Mouse (Mus musculus) midbrain, embryonic 12.5 days (tissue): ENCODE data around the gene Myo18a. TPM values are rescaled to one million over a fixed set of nuclear protein-coding genes. Genes with fewer than 3 reads are reported as not detected.

Source experiments
- ATAC-seq: fragments of 200-750 bp; cut with Nextera tagmentation; 2 replicates; pipeline ENCODE4 v1.8.0; 2017; ENCODE audit warnings: low read depth, moderate TSS enrichment, moderate library complexity; ENCODE audit not compliant: low FRiP score
- H3K27ac ChIP-seq: fragments of 300-500 bp; sonication (generic); replicated peaks from 2 replicates; pipeline ENCODE4 v1.5.1; 2016; ENCODE audit warnings: mild to moderate bottlenecking
- H3K27me3 ChIP-seq: fragments of 300-500 bp; sonication (generic); 2 replicates; pipeline ENCODE4 v1.6.1; 2016; ENCODE audit warnings: mild to moderate bottlenecking
- H3K36me3 ChIP-seq: fragments of 300-500 bp; sonication (generic); 2 replicates; pipeline ENCODE4 v1.6.1; 2016
- H3K4me1 ChIP-seq: fragments of 300-500 bp; sonication (generic); 2 replicates; pipeline ENCODE4 v1.6.1; 2016
- H3K4me2 ChIP-seq: fragments of 300-500 bp; sonication (generic); replicated peaks from 2 replicates; pipeline ENCODE4 v1.6.1; 2016; ENCODE audit warnings: mild to moderate bottlenecking, moderate library complexity
- H3K4me3 ChIP-seq: fragments of 300-500 bp; sonication (generic); 2 replicates; pipeline ENCODE4 v1.5.1; 2016; ENCODE audit warnings: mild to moderate bottlenecking
- H3K9ac ChIP-seq: fragments of 300-500 bp; sonication (generic); replicated peaks from 2 replicates; pipeline ENCODE4 v1.6.1; 2016; ENCODE audit warnings: mild to moderate bottlenecking, moderate library complexity
- H3K9me3 ChIP-seq: fragments of 300-500 bp; sonication (generic); 2 replicates; pipeline ENCODE4 v1.6.1; 2016; ENCODE audit warnings: mild to moderate bottlenecking
- WGBS: fragments of 180-500 bp; shearing (Covaris S2); methylation state at CpG from one replicate; pipeline ENCODE4 v1.1.7; 2016; 5-methylcytosine and 5-hydroxymethylcytosine counted together
- polyA plus RNA-seq: library from polyadenylated mRNA; unstranded; fragments of >200 nt; fragmentation: Nextera tagmentation; extraction: Ambion mirVana; gene quantifications from 2 replicates; pipeline ENCODE4 v1.2.1, GENCODE M21; 2016

Myo18a gene
- polyA plus RNA-seq, 1 experiment from 2014 or later = 61.0 TPM

GRCm38 (mm10) chr11:77847599-77848128 lies 84.6 kb downstream of the Myo18a start:
- H3K4me3 ChIP-seq = no peak overlapping the region
- H3K27me3 ChIP-seq = peaks cover 24% of the 10 kb centered on the region
- peak overlapping the region; percentile 66 for H3K27ac ChIP-seq
- H3K9ac ChIP-seq = 0 out of 2 replicates have a peak overlapping the region, but pooled peaks have one; percentile 24
- H3K4me2 ChIP-seq = no peak overlapping the region
- H3K4me1 ChIP-seq = peaks cover 56% of the 10 kb centered on the region
- 53% methylated on average over 9 of the region's 9 CpGs for WGBS
- no peak for ATAC-seq
- H3K9me3 ChIP-seq = no peaks in the 10 kb centered on the region
- H3K36me3 ChIP-seq = peaks cover 79% of the 10 kb centered on the region

GRCm38 (mm10) chr11:77848131-77848530 lies 85.1 kb downstream of the Myo18a start:
- H3K36me3 ChIP-seq = peaks cover 78% of the 10 kb centered on the region
- no peak overlapping the region for H3K4me2 ChIP-seq
- 17% methylated on average over 5 of the region's 5 CpGs for WGBS
- H3K9me3 ChIP-seq = no peaks in the 10 kb centered on the region
- H3K4me3 ChIP-seq = no peak overlapping the region
- ATAC-seq = no peak
- H3K4me1 ChIP-seq = peaks cover 56% of the 10 kb centered on the region
- peaks cover 24% of the 10 kb centered on the region for H3K27me3 ChIP-seq
- H3K27ac ChIP-seq = peak overlapping the region; percentile 66
- H3K9ac ChIP-seq = no peak overlapping the region

- no peak for ATAC-seq
- H3K9me3 ChIP-seq = no peaks in the 10 kb centered on the region
- peaks cover 34% of the 10 kb centered on the region for H3K27me3 ChIP-seq
- WGBS = 75% methylated on average over 7 of the region's 7 CpGs
- no peak overlapping the region for H3K4me2 ChIP-seq
- no peak overlapping the region for H3K9ac ChIP-seq
- H3K4me1 ChIP-seq = peaks cover 53% of the 10 kb centered on the region
- H3K4me3 ChIP-seq = no peak overlapping the region
- no peak overlapping the region for H3K27ac ChIP-seq
- H3K36me3 ChIP-seq = peaks cover 78% of the 10 kb centered on the region
These were observed 86.1 kb downstream of the Myo18a start for GRCm38 (mm10) chr11:77849151-77849550.

DNA sequence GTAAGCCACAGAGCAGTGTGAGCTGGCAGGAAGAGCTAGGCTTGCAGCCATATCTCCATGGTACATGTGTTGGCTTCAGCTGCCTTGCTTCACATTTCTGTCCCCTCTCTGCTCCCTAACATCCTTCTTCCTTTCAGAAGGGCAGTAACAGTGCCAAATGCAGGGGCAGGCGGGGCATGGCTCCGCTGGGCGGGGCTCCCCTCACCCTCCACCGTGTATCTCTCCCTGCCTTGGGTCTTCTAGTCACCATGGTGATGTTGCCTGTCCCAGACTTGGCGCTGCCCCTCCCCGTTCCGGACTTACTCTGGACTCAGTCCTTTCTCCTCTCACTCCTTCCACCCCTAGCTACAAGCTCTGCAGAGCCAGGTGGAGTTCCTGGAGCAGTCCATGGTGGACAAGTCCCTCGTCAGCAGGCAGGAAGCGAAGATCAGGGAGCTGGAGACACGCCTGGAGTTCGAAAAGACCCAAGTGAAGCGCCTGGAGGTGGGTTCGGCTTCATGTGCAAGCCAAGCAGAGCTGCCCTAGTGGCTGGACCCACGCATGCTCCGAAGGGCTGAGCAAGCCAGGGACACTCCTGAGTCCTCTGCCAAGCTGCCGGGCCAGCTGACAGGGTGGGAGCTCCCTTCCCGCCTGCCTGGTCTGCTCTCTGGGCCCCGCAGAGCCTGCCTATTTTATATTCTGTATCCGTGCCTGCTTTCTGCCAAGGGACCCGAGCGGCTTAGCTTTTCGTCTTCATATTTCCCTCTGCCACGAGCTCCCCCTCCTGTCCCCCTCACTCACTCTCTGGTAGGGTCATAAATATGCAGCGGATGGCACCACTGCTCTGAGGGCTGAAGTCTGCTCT lies 87.6 kb downstream of the Myo18a start:
- Histone ChIP-seq H3K4me3 (0 out of 2 replicates have a peak overlapping the region, but pooled peaks have one; percentile 9), H3K9ac (peak overlapping the region; percentile 34; the same call in 1 of the 2 replicates), H3K27ac (peak overlapping the region; percentile 90), H3K27me3 (peaks cover 34% of the 10 kb centered on the region), H3K4me1 (peaks cover 62% of the 10 kb centered on the region), H3K4me2 (peak overlapping the region; percentile 41), H3K36me3 (peaks cover 68% of the 10 kb centered on the region), H3K9me3 (no peaks in the 10 kb centered on the region)
- peak; percentile 87 for ATAC-seq
- 37% methylated on average over 24 of the region's 24 CpGs for WGBS

GRCm38 (mm10) chr11:77851483-77852010 lies 88.5 kb downstream of the Myo18a start:
- H3K4me2 ChIP-seq = peak overlapping the region; percentile 41
- H3K9ac ChIP-seq = no peak overlapping the region
- peaks cover 59% of the 10 kb centered on the region for H3K36me3 ChIP-seq
- ATAC-seq = peak; percentile 36; the same call in 1 of the 2 replicates
- H3K4me1 ChIP-seq = peaks cover 65% of the 10 kb centered on the region
- WGBS = 68% methylated on average over 6 of the region's 6 CpGs
- H3K4me3 ChIP-seq = no peak overlapping the region
- no peaks in the 10 kb centered on the region for H3K9me3 ChIP-seq
- peak overlapping the region; percentile 90 for H3K27ac ChIP-seq
- peaks cover 31% of the 10 kb centered on the region for H3K27me3 ChIP-seq

GRCm38 (mm10) chr11:77852195-77852594 lies 89.1 kb downstream of the Myo18a start:
- 66% methylated on average over 3 of the region's 3 CpGs for WGBS
- Histone ChIP-seq H3K27ac (no peak overlapping the region), H3K9ac (no peak overlapping the region), H3K36me3 (peaks cover 58% of the 10 kb centered on the region), H3K4me2 (no peak overlapping the region), H3K4me1 (peaks cover 66% of the 10 kb centered on the region), H3K9me3 (no peaks in the 10 kb centered on the region), H3K4me3 (no peak overlapping the region), H3K27me3 (peaks cover 29% of the 10 kb centered on the region)
- ATAC-seq = no peak

DNA sequence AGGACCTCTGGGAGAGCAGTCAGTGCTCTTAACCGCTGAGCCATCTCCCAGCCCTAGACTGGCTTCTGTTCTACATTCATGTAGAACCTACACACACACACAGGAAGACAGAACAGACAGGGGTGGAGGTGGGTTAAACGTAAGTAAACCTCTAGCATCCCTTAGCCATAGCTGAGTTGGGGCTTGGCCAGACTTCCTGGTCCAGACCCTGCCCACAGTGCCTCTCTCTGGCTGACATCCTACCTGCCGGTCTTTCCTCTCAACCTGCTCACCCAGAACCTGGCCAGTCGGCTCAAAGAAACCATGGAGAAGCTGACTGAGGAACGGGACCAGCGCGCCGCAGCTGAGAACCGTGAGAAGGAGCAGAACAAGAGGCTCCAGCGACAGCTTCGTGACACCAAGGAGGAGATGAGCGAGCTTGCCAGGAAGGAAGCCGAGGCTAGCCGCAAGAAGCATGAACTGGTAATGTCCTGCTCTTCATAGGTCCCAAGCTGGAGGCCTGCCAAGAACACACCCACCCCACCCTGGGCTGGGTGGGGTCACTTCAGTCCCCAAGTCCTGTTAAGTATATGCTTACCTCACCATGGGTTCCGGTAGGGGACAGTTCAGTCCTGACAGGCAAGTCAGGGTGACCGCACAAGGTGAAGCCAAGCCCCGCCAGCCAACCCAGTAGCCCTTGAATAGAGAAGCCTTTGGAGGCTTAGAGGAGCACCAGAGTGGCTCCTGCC lies 90.1 kb downstream of the Myo18a start:
- H3K36me3 ChIP-seq = peaks cover 58% of the 10 kb centered on the region
- H3K27me3 ChIP-seq = peaks cover 30% of the 10 kb centered on the region
- H3K4me3 ChIP-seq = no peak overlapping the region
- H3K4me1 ChIP-seq = peaks cover 66% of the 10 kb centered on the region
- ATAC-seq = no peak
- no peak overlapping the region for H3K9ac ChIP-seq
- 96% methylated on average over 17 of the region's 17 CpGs for WGBS
- H3K27ac ChIP-seq = no peak overlapping the region
- no peaks in the 10 kb centered on the region for H3K9me3 ChIP-seq
- no peak overlapping the region for H3K4me2 ChIP-seq

DNA sequence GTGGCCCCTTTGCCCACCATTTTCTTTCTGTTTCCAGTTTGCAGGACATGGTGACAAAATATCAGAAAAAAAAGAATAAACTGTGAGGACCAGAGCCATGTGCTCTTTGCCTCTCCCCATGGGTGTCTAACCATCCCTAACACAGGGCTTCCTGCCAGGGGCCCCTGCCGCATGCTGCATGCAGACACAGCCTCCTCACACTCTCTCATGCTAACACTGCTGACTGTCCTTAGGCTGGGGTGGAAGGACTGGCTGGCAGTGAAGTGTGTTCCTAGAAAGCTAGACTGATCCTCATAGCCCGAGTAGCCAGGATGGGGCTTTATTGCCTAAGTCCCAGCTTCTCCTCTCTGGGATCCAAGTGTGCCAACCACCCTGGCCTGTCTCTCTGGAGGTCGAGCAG lies 91.6 kb downstream of the Myo18a start:
- Histone ChIP-seq H3K4me2 (no peak overlapping the region), H3K36me3 (peaks cover 56% of the 10 kb centered on the region), H3K9me3 (no peaks in the 10 kb centered on the region), H3K27me3 (peaks cover 33% of the 10 kb centered on the region), H3K9ac (peak overlapping the region; percentile 2; the same call in 1 of the 2 replicates), H3K4me3 (no peak overlapping the region), H3K4me1 (peaks cover 68% of the 10 kb centered on the region), H3K27ac (peak overlapping the region; percentile 67)
- no peak for ATAC-seq
- 57% methylated on average over 3 of the region's 3 CpGs for WGBS

DNA sequence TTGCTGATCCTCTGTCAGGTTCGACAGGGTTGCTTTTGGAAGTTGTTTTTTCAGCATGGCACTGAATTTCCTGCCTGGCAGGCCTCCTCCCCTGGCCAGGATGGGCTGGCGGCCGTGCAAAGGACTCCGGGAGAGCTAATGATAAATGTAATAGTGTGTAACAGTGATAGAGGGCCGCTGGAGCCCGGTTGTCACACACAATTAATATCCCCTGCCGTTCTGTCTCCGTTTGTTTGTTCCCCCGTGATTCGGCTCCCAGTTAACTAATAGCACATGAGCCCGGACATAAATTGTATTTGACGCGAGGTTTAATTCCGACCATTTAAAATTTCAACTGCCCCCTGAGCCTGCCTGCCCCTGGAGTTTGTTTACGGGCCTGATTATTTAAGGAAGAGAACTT lies 92.3 kb downstream of the Myo18a start:
- Histone ChIP-seq H3K4me3 (no peak overlapping the region), H3K27me3 (peaks cover 41% of the 10 kb centered on the region), H3K36me3 (peaks cover 57% of the 10 kb centered on the region), H3K9ac (0 out of 2 replicates have a peak overlapping the region, but pooled peaks have one; percentile 2), H3K4me1 (peaks cover 64% of the 10 kb centered on the region), H3K9me3 (no peaks in the 10 kb centered on the region), H3K4me2 (no peak overlapping the region), H3K27ac (peak overlapping the region; percentile 67)
- ATAC-seq = no peak
- WGBS = 39% methylated on average over 15 of the region's 15 CpGs

DNA sequence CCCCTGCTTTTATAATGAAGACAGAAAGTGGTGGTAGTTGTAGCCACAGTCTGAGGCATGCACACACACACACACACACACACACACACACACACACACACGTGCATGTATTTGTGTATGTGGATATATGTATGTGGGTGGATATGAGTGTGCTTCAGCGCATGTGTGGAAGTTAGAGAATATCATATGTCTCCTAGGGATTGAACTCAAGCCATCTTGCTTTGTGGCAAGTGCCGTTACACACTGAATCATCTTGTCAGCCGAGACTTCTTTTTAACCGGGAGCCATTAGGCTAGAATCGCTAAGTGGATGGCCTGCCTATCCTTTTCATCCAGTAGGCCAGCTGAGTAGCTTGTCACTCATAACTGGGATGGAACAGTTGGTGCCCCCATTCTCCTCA lies 94.0 kb downstream of the Myo18a start:
- H3K36me3 ChIP-seq = peaks cover 59% of the 10 kb centered on the region
- WGBS = 89% methylated on average over 6 of the region's 6 CpGs
- H3K27ac ChIP-seq = no peak overlapping the region
- ATAC-seq = no peak
- H3K9me3 ChIP-seq = no peaks in the 10 kb centered on the region
- peaks cover 54% of the 10 kb centered on the region for H3K4me1 ChIP-seq
- H3K4me2 ChIP-seq = no peak overlapping the region
- no peak overlapping the region for H3K9ac ChIP-seq
- peaks cover 58% of the 10 kb centered on the region for H3K27me3 ChIP-seq
- no peak overlapping the region for H3K4me3 ChIP-seq

DNA sequence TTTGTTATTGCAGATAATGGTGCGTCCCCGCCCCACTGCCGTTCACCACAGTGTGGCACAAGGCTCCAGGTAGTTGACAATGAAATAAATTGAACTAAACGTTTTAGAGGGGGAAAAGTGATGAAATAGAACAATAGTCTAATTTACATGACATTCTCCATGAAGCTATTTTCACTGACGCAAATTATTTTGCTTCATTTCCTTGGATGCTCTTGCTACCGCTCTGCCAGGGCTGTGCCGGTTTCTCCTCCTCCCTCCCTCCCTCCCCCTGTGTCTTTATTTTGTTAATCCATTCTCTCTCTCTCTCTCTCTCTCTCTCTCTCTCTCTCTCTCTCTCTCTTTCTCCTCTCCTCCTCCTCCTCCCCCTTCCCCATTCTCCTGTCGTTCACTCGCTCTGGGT lies 95.5 kb downstream of the Myo18a start:
- Histone ChIP-seq H3K4me3 (no peak overlapping the region), H3K27me3 (peaks cover 56% of the 10 kb centered on the region), H3K4me1 (peaks cover 54% of the 10 kb centered on the region), H3K4me2 (no peak overlapping the region), H3K27ac (0 out of 2 replicates have a peak overlapping the region, but pooled peaks have one; percentile 22), H3K36me3 (peaks cover 47% of the 10 kb centered on the region), H3K9me3 (no peaks in the 10 kb centered on the region), H3K9ac (peak overlapping the region; percentile 35; the same call in 1 of the 2 replicates)
- 27% methylated on average over 9 of the region's 9 CpGs for WGBS
- ATAC-seq = no peak
